Mouse (Mus musculus) cortical plate, adult 2 months (tissue): ENCODE measurements around the gene Cenpb. TPM values are rescaled to one million over a fixed set of nuclear protein-coding genes. Genes with fewer than 3 reads are reported as not detected.
A peak's percentile ranks its signal among the peaks of the same experiment; 100 is the strongest.

Experiments used
- H3K27ac ChIP-seq: fragments of 200-500 bp; 2 replicates; pipeline ENCODE4 v1.5.1; 2012; ENCODE audit warnings: low read length, control low read depth, inconsistent platforms; ENCODE audit not compliant: insufficient read depth
- H3K4me1 ChIP-seq: fragments of 200-500 bp; 2 replicates; pipeline ENCODE4 v1.6.1; 2011; ENCODE audit warnings: low read length; ENCODE audit not compliant: control insufficient read depth, insufficient read depth
- H3K4me3 ChIP-seq: fragments of 200-500 bp; 2 replicates; pipeline ENCODE4 v1.5.1; 2011; ENCODE audit warnings: mild to moderate bottlenecking, low read length, control low read depth; ENCODE audit not compliant: insufficient read depth
- CTCF ChIP-seq: fragments of 200-500 bp; IDR thresholded peaks from 2 replicates; pipeline ENCODE4 v1.5.1; 2011; ENCODE audit warnings: mild to moderate bottlenecking, control low read depth, low read length; ENCODE audit not compliant: insufficient read depth; ENCODE audit errors: extremely low read depth
- POLR2A ChIP-seq: fragments of 200-500 bp; IDR thresholded peaks from 2 replicates; pipeline ENCODE4 v1.6.1; 2011; ENCODE audit warnings: mild to moderate bottlenecking, low read length, control low read depth; ENCODE audit not compliant: insufficient read depth; ENCODE audit errors: extremely low read depth
- polyA plus RNA-seq: library from polyadenylated mRNA; depleted of rRNA; stranded (reverse); fragments of >200 nt; gene quantifications from 2 replicates; pipeline ENCODE4 v1.2.3, GENCODE M21; 2012

Cenpb gene
- polyA plus RNA-seq, 1 experiment = 82.1 TPM

- H3K4me1 ChIP-seq = peaks cover 7% of the 10 kb centered on the region
- 0 out of 2 replicates have a peak overlapping the region, but pooled peaks have one; percentile 19 for H3K27ac ChIP-seq
- peak overlapping the region; percentile 83 for H3K4me3 ChIP-seq
- no peak for TF ChIP-seq POLR2A
- TF ChIP-seq CTCF = no peak
These were observed 6.5 kb upstream of the Cenpb start for GRCm38 (mm10) chr2:131186343-131186742.

GRCm38 (mm10) chr2:131179246-131179886, 501 bp downstream of the Cenpb start:
- TF ChIP-seq POLR2A = no peak
- no peak for TF ChIP-seq CTCF
- peak overlapping the region; percentile 98 for H3K27ac ChIP-seq
- peaks cover 6% of the 10 kb centered on the region for H3K4me1 ChIP-seq
- H3K4me3 ChIP-seq = peak overlapping the region; percentile 100

GRCm38 (mm10) chr2:131178828-131179245, 1.0 kb downstream of the Cenpb start:
- no peak overlapping the region for H3K27ac ChIP-seq
- TF ChIP-seq CTCF (no peak), POLR2A (no peak; the same call in 1 of the 2 replicates)

GRCm38 (mm10) chr2:131177932-131178331, 1.9 kb downstream of the Cenpb start:
- Histone ChIP-seq H3K4me1 (peaks cover 6% of the 10 kb centered on the region), H3K27ac (no peak overlapping the region), H3K4me3 (peak overlapping the region; percentile 100)
- TF ChIP-seq CTCF = no peak
- no peak for TF ChIP-seq POLR2A

More at GRCm38 (mm10) chr2:131178828-131179245, 1.0 kb downstream of the Cenpb start:
- peaks cover 6% of the 10 kb centered on the region for H3K4me1 ChIP-seq
- H3K4me3 ChIP-seq = peak overlapping the region; percentile 100

- TF ChIP-seq CTCF = no peak
- no peak for TF ChIP-seq POLR2A
- H3K4me3 ChIP-seq = no peak overlapping the region
- H3K27ac ChIP-seq = no peak overlapping the region
- H3K4me1 ChIP-seq = peaks cover 6% of the 10 kb centered on the region
These were observed 3.4 kb downstream of the Cenpb start for GRCm38 (mm10) chr2:131176491-131176890.

GRCm38 (mm10) chr2:131175945-131176309, 3.9 kb downstream of the Cenpb start:
- no peak for TF ChIP-seq POLR2A
- no peak for TF ChIP-seq CTCF
- Histone ChIP-seq H3K4me3 (no peak overlapping the region), H3K27ac (no peak overlapping the region), H3K4me1 (peaks cover 6% of the 10 kb centered on the region)

GRCm38 (mm10) chr2:131175286-131175944, 4.5 kb downstream of the Cenpb start:
- H3K4me1 ChIP-seq = peaks cover 6% of the 10 kb centered on the region
- H3K27ac ChIP-seq = no peak overlapping the region
- TF ChIP-seq CTCF (no peak), POLR2A (no peak)
- H3K4me3 ChIP-seq = no peak overlapping the region

- Histone ChIP-seq H3K27ac (no peak overlapping the region), H3K4me1 (peaks cover 6% of the 10 kb centered on the region), H3K4me3 (peak overlapping the region; percentile 45)
- TF ChIP-seq POLR2A (peak; percentile 39), CTCF (no peak)
These were observed 5.2 kb downstream of the Cenpb start for GRCm38 (mm10) chr2:131174700-131175099.

- Histone ChIP-seq H3K4me3 (no peak overlapping the region), H3K4me1 (peaks cover 3% of the 10 kb centered on the region), H3K27ac (no peak overlapping the region)
- TF ChIP-seq POLR2A (no peak), CTCF (no peak)
These were observed 7.5 kb downstream of the Cenpb start for GRCm38 (mm10) chr2:131172322-131172721.
